Mouse (Mus musculus): ENCODE data around the gene 1110059G10Rik. TPM values are rescaled to one million over a fixed set of nuclear protein-coding genes. Genes with fewer than 3 reads are reported as not detected.

The 1110059G10Rik gene
- total RNA-seq (2015) (48.1 and 50.3 TPM in 2 replicates), total RNA-seq (2017) (18.7 and 23.9 TPM in 2 replicates)

DNA sequence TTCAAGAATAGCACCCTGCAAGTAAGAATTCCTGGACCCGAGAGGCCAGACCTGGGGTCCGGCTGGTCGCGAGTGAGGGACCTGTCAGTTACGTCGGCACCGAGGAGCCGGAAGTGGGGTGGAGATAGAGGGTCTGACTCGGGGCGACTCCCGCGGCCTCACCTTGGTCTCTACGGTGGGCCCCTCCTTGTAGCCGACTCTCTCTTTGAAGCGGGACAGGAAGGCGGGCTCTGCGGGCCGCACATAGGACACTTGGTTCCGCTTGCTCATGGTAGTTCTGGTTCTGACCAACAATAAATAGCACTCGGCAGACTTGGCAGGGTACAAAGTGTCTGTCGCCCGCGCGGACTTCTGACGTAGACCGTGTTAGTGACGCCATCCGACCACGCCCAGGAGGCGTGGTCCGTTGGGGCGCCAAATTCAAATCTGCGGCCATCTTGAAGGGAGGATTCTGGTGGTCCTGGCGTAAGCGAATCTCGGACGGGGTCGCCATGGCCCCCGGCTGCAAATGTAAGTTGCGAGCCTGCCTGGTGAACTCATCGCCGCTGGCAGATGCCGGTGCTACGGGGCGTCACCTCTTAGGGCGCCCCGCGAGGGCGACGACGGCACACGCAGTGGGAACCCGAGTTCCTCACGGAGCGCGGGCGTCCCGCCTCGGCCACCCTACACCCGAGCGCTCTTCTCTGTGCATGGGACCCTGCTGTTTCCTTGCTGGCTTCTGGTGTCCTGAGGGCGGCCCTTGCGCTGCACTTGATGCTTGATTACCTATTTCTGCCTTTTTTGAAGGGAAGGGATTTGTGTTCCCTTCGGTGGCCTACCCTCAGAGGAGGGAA is at the start of gene 1110059G10Rik, which contains the start of gene Kif15:
Gene 1110059G10Rik, minus strand, starts transcription at position 358 of the 833 bp plus-strand sequence.
Gene Kif15, plus strand, starts transcription at position 404 of the 833 bp plus-strand sequence.
- ATAC-seq (replicated peaks; ENCODE audit: poor library complexity), result peak; percentile 93

DNA sequence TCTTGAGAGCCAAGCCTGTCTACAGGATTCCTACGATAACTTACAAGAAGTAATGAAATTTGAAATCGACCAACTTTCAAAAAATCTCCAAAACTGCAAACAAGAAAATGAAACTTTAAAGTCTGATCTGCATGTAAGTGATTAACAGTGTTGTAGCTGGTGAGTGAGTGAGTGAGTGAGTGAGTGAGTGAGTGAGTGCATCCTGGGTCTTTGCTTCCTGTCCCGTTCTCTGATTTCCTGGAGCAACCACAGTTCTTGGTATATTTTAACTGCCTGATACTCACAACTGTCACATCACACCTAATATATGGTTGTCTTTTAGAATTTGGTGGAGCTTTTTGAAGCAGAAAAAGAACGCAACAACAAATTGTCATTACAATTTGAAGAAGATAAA is 48.4 kb upstream of the 1110059G10Rik start:
- no peak for ATAC-seq (replicated peaks; ENCODE audit: poor library complexity)

DNA sequence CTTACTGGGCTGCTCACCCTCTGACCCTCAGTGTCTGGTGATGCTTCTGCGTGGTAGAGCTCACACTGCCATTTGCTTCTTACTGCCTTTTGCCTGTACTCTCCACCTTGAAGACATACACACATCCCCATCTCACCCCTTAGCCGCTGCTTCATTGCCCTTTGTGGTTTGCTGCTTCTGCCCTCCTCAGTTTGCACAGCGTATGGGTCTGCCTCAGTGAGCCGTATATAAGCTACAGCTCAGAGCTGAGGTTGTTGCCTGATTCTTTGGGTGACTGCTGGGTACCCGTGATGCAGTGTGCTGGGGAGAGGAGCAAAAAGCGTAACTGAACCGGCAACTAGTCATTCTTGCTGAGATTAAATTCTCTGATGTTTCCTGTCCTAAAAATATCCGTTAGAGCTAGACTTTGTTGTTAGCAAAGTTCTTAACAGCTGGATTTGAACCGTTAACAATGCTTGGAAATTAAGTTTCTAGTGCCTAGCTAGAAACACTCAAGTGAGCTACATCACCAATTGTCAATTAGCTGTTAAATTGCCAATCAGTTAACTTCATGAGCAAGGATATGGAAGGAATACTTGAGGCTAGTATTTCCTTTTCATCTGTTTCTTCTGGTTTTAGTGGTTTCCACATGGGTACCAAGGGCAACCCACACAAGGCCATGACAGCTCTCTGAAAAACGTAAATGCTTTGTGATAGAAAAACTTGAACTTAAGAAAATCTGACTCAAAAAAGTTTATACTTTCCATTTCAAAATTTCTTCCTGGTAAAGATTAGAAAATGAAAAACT is 47.8 kb upstream of the 1110059G10Rik start:
- 0 out of 2 replicates have a peak, but pooled peaks have one; percentile 9 for ATAC-seq (replicated peaks; ENCODE audit: poor library complexity)

DNA sequence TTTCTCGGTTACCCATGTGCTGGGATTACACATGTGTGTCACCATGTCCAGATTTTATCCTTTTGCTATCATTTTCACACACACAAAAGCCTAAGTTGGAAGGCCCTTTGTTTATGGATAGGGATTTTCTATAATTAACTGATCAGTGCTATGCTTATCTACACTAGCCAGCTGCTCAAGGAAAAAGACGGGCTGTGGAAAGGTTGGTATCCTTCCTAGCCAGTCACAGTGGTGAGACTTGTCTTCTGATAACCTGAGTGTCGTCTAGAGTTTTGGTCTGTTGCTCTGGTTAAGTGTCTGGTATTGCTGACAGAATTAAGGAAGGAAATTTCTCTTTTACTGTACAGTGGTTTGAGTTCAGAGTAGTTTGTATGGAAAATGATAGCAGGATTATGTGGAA is 21.9 kb downstream of the 1110059G10Rik start:
- ATAC-seq (replicated peaks; ENCODE audit: poor library complexity), result peak; percentile 50; the same call in 1 of the 2 replicates

DNA sequence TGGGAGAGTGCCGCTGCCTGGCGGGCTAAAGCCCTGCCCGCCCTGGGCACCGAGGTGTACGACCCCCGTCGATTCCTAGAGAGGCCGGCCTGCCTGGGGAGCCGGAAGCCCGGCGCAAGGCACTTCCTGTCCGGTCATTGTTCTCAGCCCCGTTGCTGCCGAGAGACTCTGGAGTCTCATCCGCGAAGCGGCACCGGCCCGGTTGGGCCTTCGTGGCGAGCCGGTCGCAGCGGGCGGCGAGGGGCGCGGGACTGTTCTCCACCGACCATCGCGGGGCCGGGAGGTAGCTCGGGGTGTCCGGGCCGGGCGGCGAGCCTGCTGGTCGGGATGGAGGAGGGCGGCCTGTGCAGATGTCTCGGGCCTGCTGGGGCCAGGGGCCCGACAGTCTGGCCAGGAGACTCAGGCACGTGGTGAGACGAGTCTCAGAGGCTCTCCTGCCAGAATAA is 27.8 kb downstream of the 1110059G10Rik start, which contains the start of gene Zfp105:
Gene Zfp105, plus strand, starts transcription at position 137 of the 446 bp plus-strand sequence.
- ATAC-seq (replicated peaks; ENCODE audit: poor library complexity), result peak; percentile 39; the same call in 1 of the 2 replicates

DNA sequence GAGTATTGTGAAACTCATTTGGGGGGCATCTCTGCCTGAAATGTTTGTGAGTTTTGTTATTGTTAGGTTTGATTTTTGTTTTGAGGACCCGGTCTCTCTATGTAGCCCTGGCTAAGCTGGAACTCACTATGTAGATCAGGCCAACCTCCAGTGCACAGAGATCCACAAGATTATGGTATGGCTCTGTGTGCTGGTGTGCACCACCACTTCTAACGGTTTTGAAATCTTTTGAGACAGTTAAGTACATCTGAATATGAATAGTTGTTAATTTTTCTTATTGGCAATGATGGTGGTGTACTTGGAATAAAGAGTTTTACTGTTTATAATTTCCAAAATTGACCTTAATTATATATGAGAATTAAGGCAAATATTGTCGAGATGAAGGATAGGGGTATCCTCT is 28.4 kb downstream of the 1110059G10Rik start:
- no peak for ATAC-seq (replicated peaks; ENCODE audit: poor library complexity)

DNA sequence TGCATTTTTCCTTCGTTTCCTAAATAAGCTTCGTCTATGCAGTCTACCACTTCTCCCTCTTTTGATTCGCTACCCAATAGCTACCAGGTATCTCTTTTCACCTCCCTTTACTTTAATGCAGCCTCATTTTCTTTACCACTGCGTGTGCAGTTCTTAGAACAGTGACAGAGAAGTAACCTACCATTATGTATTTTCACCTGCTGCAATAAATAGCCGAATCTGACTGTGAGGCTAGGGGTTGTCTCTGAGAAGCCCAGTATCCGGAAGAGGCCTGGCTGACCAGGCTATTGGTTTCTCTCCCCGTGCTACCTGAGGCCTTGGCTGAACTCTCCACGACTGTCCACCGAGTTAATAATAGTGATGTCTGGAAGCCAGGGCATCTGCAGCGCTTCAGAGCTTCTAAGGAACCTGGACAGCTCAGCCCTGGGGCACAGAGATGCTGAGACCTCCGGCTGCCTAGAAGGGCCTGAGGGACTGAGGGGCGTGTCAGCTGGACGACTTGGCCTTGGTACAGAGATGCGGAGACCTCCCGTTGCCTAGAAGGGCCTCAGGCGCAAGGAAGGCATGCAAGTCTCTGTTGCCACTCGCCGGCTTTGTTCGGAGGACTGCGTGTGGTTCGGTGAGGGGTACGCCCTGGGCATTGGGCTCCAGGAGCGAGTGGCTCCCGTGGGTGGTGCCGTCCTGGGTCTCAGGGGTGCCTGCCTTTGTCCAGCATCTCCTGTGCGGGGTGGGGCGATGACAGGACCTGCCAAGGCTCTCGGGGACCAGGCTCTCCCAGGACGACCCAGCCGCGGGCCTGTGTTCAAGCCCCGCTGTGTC is 47.9 kb downstream of the 1110059G10Rik start:
- peak; percentile 75 for ATAC-seq (replicated peaks; ENCODE audit: poor library complexity)

- ATAC-seq (replicated peaks; ENCODE audit: poor library complexity), result 0 out of 2 replicates have a peak, but pooled peaks have one; percentile 23
These were observed 49.8 kb downstream of the 1110059G10Rik start for GRCm38 (mm10) chr9:122901047-122901446.

Other genes starting within 250 kb of the 1110059G10Rik start
- not detected in 2 replicates for gene Topaz1, start 203.7 kb downstream of the 1110059G10Rik start, total RNA-seq (2015)
- gene Topaz1, start 203.7 kb downstream of the 1110059G10Rik start, total RNA-seq (2017), result not detected in 2 replicates
- 4.0 and 4.9 TPM in 2 replicates for gene Tcaim, start 145.5 kb downstream of the 1110059G10Rik start, total RNA-seq (2015)
- gene Tcaim, start 145.5 kb downstream of the 1110059G10Rik start, total RNA-seq (2017), result 6.8 and 8.3 TPM in 2 replicates
- not detected in 2 replicates for gene Gm35549, start 107.0 kb downstream of the 1110059G10Rik start, total RNA-seq (2015)
- not detected in 2 replicates for gene Gm35549, start 107.0 kb downstream of the 1110059G10Rik start, total RNA-seq (2017)
- gene Zfp445, start 85.0 kb downstream of the 1110059G10Rik start, total RNA-seq (2015), result 27.2 and 35.6 TPM in 2 replicates
- 56.0 and 80.6 TPM in 2 replicates for gene Zfp445, start 85.0 kb downstream of the 1110059G10Rik start, total RNA-seq (2017)
- gene Zkscan7, start 65.3 kb downstream of the 1110059G10Rik start, total RNA-seq (2015), result 1.4 TPM in 2 replicates
- 1.6 and 2.2 TPM in 2 replicates for gene Zkscan7, start 65.3 kb downstream of the 1110059G10Rik start, total RNA-seq (2017)
- 1.6 and 1.8 TPM in 2 replicates for gene Zfp105, start 27.9 kb downstream of the 1110059G10Rik start, total RNA-seq (2015)
- 1.5 and 2.2 TPM in 2 replicates for gene Zfp105, start 27.9 kb downstream of the 1110059G10Rik start, total RNA-seq (2017)
- 132 and 145 TPM in 2 replicates for gene Kif15, start within 50 bp of the 1110059G10Rik start, total RNA-seq (2015)
- gene Kif15, start within 50 bp of the 1110059G10Rik start, total RNA-seq (2017), result 343 and 401 TPM in 2 replicates
- gene Tmem42, start 70.3 kb upstream of the 1110059G10Rik start, total RNA-seq (2015), result 12.7 and 15.7 TPM in 2 replicates
- gene Tmem42, start 70.3 kb upstream of the 1110059G10Rik start, total RNA-seq (2017), result 8.5 and 8.7 TPM in 2 replicates
- not detected in 2 replicates for gene Tgm4, start 83.7 kb upstream of the 1110059G10Rik start, total RNA-seq (2015)
- gene Tgm4, start 83.7 kb upstream of the 1110059G10Rik start, total RNA-seq (2017), result 0.04 TPM in 1 of 2 replicates, not detected in the other
- gene Zdhhc3, start 162.2 kb upstream of the 1110059G10Rik start, total RNA-seq (2015), result 48.4 and 58.5 TPM in 2 replicates
- 46.8 and 48.4 TPM in 2 replicates for gene Zdhhc3, start 162.2 kb upstream of the 1110059G10Rik start, total RNA-seq (2017)
- gene Exosc7, start 162.2 kb upstream of the 1110059G10Rik start, total RNA-seq (2015), result 73.1 and 84.3 TPM in 2 replicates
- 99.3 and 118 TPM in 2 replicates for gene Exosc7, start 162.2 kb upstream of the 1110059G10Rik start, total RNA-seq (2017)
- not detected in 2 replicates for gene Clec3b, start 199.9 kb upstream of the 1110059G10Rik start, total RNA-seq (2015)
- gene Clec3b, start 199.9 kb upstream of the 1110059G10Rik start, total RNA-seq (2017), result not detected in 2 replicates

All from megakaryocyte progenitor cell, adult 5-6 weeks (primary cell).